In the genomic region with DNA sequence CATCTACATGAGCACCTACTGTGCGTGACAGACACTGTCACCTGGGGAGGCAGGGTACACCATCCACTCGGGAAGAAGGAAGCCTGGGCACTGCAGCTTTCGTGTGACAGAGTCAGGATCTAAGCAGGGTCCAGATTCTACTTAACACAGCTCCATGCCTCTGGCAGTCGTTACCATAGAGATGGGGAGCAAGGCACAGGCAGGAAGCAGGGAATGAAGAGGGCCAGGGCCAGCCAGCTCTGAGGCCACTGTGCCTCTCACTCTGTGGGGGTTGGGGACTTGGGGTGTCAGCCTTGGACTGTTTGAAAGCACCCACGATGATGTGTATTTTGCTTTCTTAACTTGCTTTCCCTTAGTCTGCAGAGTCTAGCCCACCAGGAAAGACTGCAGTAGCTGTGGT, we compare ENCODE assay signal across 9 mouse cellular contexts. TPM values are rescaled to one million over a fixed set of nuclear protein-coding genes. Genes with fewer than 3 reads are reported as not detected.
A peak's percentile ranks its signal among the peaks of the same experiment; 100 is the strongest.
DNase-seq lines count a peak whose midpoint lies in the region; ATAC-seq lines count a peak whose summit lies in the region.
"Had no signal": no experiment of that assay in that cellular context is flagged by ENCODE, and none has a peak within 500 bp of the region (broad histone marks: within the 10 kb centered on the region; RNA-seq: fewer than 3 reads in every experiment).

No protein-coding gene starts in this region.

- H3K27ac ChIP-seq in heart, embryonic 11.5 days (ENCODE audit: low read depth, low read length), result 0 out of 2 replicates have a peak overlapping the region, but pooled peaks have one; percentile 6
- H3K27ac ChIP-seq in lung, embryonic 16.5 days (ENCODE audit: low read length), result peak overlapping the region; percentile 79
- peak overlapping the region; percentile 45; the same call in 1 of the 2 replicates for H3K27ac ChIP-seq in intestine, embryonic 16.5 days (ENCODE audit: low read length)
- peak overlapping the region; percentile 44; the same call in 1 of the 2 replicates for H3K27ac ChIP-seq in neural tube, embryonic 14.5 days (ENCODE audit: low read depth, low read length)

- 62% methylated on average over 5 of the region's 5 CpGs for WGBS in heart, embryonic 11.5 days (ENCODE audit: insufficient replicate concordance)
- WGBS in lung, embryonic 16.5 days, result 62% methylated on average over 5 of the region's 5 CpGs
- WGBS in intestine, embryonic 16.5 days, result 64% methylated on average over 5 of the region's 5 CpGs
- WGBS in neural tube, embryonic 14.5 days, result 57% methylated on average over 5 of the region's 5 CpGs

- H3K4me3 ChIP-seq in heart, embryonic 11.5 days (ENCODE audit: low read depth, low read length), result no peak overlapping the region
- no peak overlapping the region for H3K4me3 ChIP-seq in lung, embryonic 16.5 days (ENCODE audit: low read length)
- no peak overlapping the region for H3K4me3 ChIP-seq in intestine, embryonic 16.5 days (ENCODE audit: low read length)
- no peak overlapping the region for H3K4me3 ChIP-seq in neural tube, embryonic 14.5 days (ENCODE audit: low read depth, low read length)

- DNase-seq in heart, adult 18-20 months, result no peak
- DNase-seq in lung, postnatal 25 days (ENCODE audit: low spot score), result no peak
- no peak for DNase-seq in cerebellum, postnatal 14 days
- DNase-seq in gastrocnemius, adult 8-10 months (ENCODE audit: low spot score in 2 of 2), result no peak
- DNase-seq: left cerebral cortex, postnatal 4 days had no signal

- no peak overlapping the region; the same call in 1 of the 2 replicates for H3K4me2 ChIP-seq in heart, embryonic 11.5 days
- no peak overlapping the region for H3K4me2 ChIP-seq in lung, embryonic 16.5 days (ENCODE audit: low read depth, low read length)
- H3K4me2 ChIP-seq in intestine, embryonic 16.5 days (ENCODE audit: low read depth, low read length), result no peak overlapping the region
- no peak overlapping the region for H3K4me2 ChIP-seq in neural tube, embryonic 14.5 days (ENCODE audit: low read depth, low read length)

- no peak for ATAC-seq in heart, embryonic 11.5 days (replicated peaks; ENCODE audit: insufficient number of reproducible peaks, low FRiP score, low TSS enrichment)
- peak; percentile 32; the same call in 1 of the 2 replicates for ATAC-seq in lung, embryonic 16.5 days (ENCODE audit: low read depth)
- no peak for ATAC-seq in intestine, embryonic 16.5 days
- ATAC-seq in neural tube, embryonic 14.5 days (ENCODE audit: low read depth), result no peak

- H3K27me3 ChIP-seq in heart, embryonic 11.5 days (ENCODE audit: control insufficient read depth, insufficient read depth, low read length), result no peaks in the 10 kb centered on the region
- no peaks in the 10 kb centered on the region for H3K27me3 ChIP-seq in lung, embryonic 16.5 days (ENCODE audit: control insufficient read depth, insufficient read depth, low read depth, low read length)
- no peaks in the 10 kb centered on the region for H3K27me3 ChIP-seq in intestine, embryonic 16.5 days (replicated peaks; ENCODE audit: control insufficient read depth, insufficient read depth, low read length)
- H3K27me3 ChIP-seq in neural tube, embryonic 14.5 days (ENCODE audit: control insufficient read depth, insufficient read depth, low read length), result no peaks in the 10 kb centered on the region

- no peaks in the 10 kb centered on the region for H3K9me3 ChIP-seq in heart, embryonic 11.5 days (replicated peaks; ENCODE audit: control insufficient read depth, low read length)
- H3K9me3 ChIP-seq in lung, embryonic 16.5 days (ENCODE audit: control insufficient read depth, low read length), result no peaks in the 10 kb centered on the region
- no peaks in the 10 kb centered on the region for H3K9me3 ChIP-seq in intestine, embryonic 16.5 days (ENCODE audit: control insufficient read depth, low read length)
- no peaks in the 10 kb centered on the region for H3K9me3 ChIP-seq in neural tube, embryonic 14.5 days (ENCODE audit: control insufficient read depth, low read length)

- no peak overlapping the region for H3K9ac ChIP-seq in heart, embryonic 11.5 days (ENCODE audit: low read depth, low read length)
- no peak overlapping the region for H3K9ac ChIP-seq in lung, embryonic 16.5 days (ENCODE audit: low read length)
- H3K9ac ChIP-seq in intestine, embryonic 16.5 days (ENCODE audit: low read depth, low read length), result no peak overlapping the region
- no peak overlapping the region for H3K9ac ChIP-seq in neural tube, embryonic 14.5 days (replicated peaks; ENCODE audit: low read depth, low read length)

- H3K36me3 ChIP-seq in heart, embryonic 11.5 days (ENCODE audit: control insufficient read depth, insufficient read depth, low read length), result peaks cover 17% of the 10 kb centered on the region; the same call in 1 of the 2 replicates
- peaks cover 6% of the 10 kb centered on the region; the same call in 1 of the 2 replicates for H3K36me3 ChIP-seq in lung, embryonic 16.5 days (ENCODE audit: control insufficient read depth, insufficient read depth, low read length)
- peaks cover 10% of the 10 kb centered on the region for H3K36me3 ChIP-seq in intestine, embryonic 16.5 days (ENCODE audit: control insufficient read depth, insufficient read depth, low read length)
- no peaks in the 10 kb centered on the region for H3K36me3 ChIP-seq in neural tube, embryonic 14.5 days (ENCODE audit: control insufficient read depth, insufficient read depth, low read length)

- peaks cover 3% of the 10 kb centered on the region; the same call in 1 of the 2 replicates for H3K4me1 ChIP-seq in heart, embryonic 11.5 days (ENCODE audit: control insufficient read depth, insufficient read depth, low read length)
- no peaks in the 10 kb centered on the region; the same call in 1 of the 2 replicates for H3K4me1 ChIP-seq in lung, embryonic 16.5 days (replicated peaks; ENCODE audit: control insufficient read depth, insufficient read depth, low read length)
- no peaks in the 10 kb centered on the region; the same call in 1 of the 2 replicates for H3K4me1 ChIP-seq in intestine, embryonic 16.5 days (ENCODE audit: control insufficient read depth, insufficient read depth, low read length)
- H3K4me1 ChIP-seq in neural tube, embryonic 14.5 days (ENCODE audit: control insufficient read depth, insufficient read depth, low read length), result 0 out of 2 replicates have a peak, but pooled peaks cover 2% of the 10 kb centered on the region

RNA-seq across cellular contexts. Expression of a gene that starts 46.1 kb away (rescaled TPM):
- polyA plus RNA-seq in heart, embryonic 11.5 days (2014; fragmentation: Nextera tagmentation; extraction: Ambion mirVana), result 50.1 and 54.1 TPM in 2 replicates
- 10 to 100 TPM; 48.7 to 59.5 TPM for total RNA-seq in heart, adult 18-20 months (2021)
- 80.2 and 82.8 TPM in 2 replicates for polyA plus RNA-seq in lung, embryonic 16.5 days (2015; fragmentation: Nextera tagmentation; extraction: Ambion mirVana)
- polyA plus RNA-seq in intestine, embryonic 16.5 days (2015; fragmentation: Nextera tagmentation; extraction: Ambion mirVana), result 74.8 and 83.1 TPM in 2 replicates
- polyA plus RNA-seq in neural tube, embryonic 14.5 days (2014; fragmentation: Nextera tagmentation; extraction: Ambion mirVana), result 48.8 and 53.3 TPM in 2 replicates
- 10 to 100 TPM in 3 of 4 experiments, 1 to 10 TPM in 1; 9.8 to 11.3 (median 10.7) TPM for total RNA-seq in gastrocnemius, adult 8-10 months (2022)

Comparison
In these comparisons a context has a peak if more than half of its experiments do, and no peak if none do; other contexts are left out.
1. H3K27ac ChIP-seq: peak in every context shown above with its lines; median percentile 79 in lung, embryonic 16.5 days; 45 in intestine, embryonic 16.5 days; 44 in neural tube, embryonic 14.5 days; 6 in heart, embryonic 11.5 days.